Mouse (Mus musculus) stomach, embryonic 16.5 days (tissue): ENCODE data around the gene Wscd1. TPM values are rescaled to one million over a fixed set of nuclear protein-coding genes. Genes with fewer than 3 reads are reported as not detected.

Experiments
- ATAC-seq: fragments of 200-750 bp; cut with Nextera tagmentation; 2 replicates; pipeline ENCODE4 v1.8.0; 2017; ENCODE audit warnings: moderate number of reproducible peaks, moderate TSS enrichment; ENCODE audit not compliant: insufficient read depth, low FRiP score
- H3K27ac ChIP-seq: fragments of 300-500 bp; sonication (generic); 2 replicates; pipeline ENCODE4 v1.5.1; 2014; ENCODE audit warnings: low read length
- H3K27me3 ChIP-seq: fragments of 300-500 bp; sonication (generic); 2 replicates; pipeline ENCODE4 v1.6.1; 2014; ENCODE audit warnings: low read length, control low read depth, mixed read lengths; ENCODE audit not compliant: control insufficient read depth, insufficient read depth
- H3K36me3 ChIP-seq: fragments of 300-500 bp; sonication (generic); 2 replicates; pipeline ENCODE4 v1.6.1; 2014; ENCODE audit warnings: low read length; ENCODE audit not compliant: control insufficient read depth, insufficient read depth
- H3K4me1 ChIP-seq: fragments of 300-500 bp; sonication (generic); 2 replicates; pipeline ENCODE4 v1.6.1; 2014; ENCODE audit warnings: low read length, control low read depth, mixed read lengths; ENCODE audit not compliant: control insufficient read depth, insufficient read depth
- H3K4me2 ChIP-seq: fragments of 300-500 bp; sonication (generic); 2 replicates; pipeline ENCODE4 v1.6.1; 2014; ENCODE audit warnings: low read depth, low read length, mixed read lengths
- H3K4me3 ChIP-seq: fragments of 300-500 bp; sonication (generic); replicated peaks from 2 replicates; pipeline ENCODE4 v1.5.1; 2014; ENCODE audit warnings: mild to moderate bottlenecking, low read length
- H3K9ac ChIP-seq: fragments of 300-500 bp; sonication (generic); 2 replicates; pipeline ENCODE4 v1.6.1; 2014; ENCODE audit warnings: low read length
- H3K9me3 ChIP-seq: fragments of 300-500 bp; sonication (generic); replicated peaks from 2 replicates; pipeline ENCODE4 v1.6.1; 2016; ENCODE audit warnings: low read length, control low read depth; ENCODE audit not compliant: control insufficient read depth
- WGBS: fragments of 180-500 bp; shearing (Covaris S2); extraction: QIAGEN DNeasy Blood & Tissue Kit; methylation state at CpG from one replicate; pipeline ENCODE4 v1.1.7; 2014; 5-methylcytosine and 5-hydroxymethylcytosine counted together
- polyA plus RNA-seq: library from polyadenylated mRNA; unstranded; fragments of >200 nt; fragmentation: Nextera tagmentation; extraction: Ambion mirVana; gene quantifications from 2 replicates; pipeline ENCODE4 v1.2.1, GENCODE M21; 2015

Gene Wscd1
- polyA plus RNA-seq, 1 experiment from 2014 or later, result 2.6 TPM

DNA sequence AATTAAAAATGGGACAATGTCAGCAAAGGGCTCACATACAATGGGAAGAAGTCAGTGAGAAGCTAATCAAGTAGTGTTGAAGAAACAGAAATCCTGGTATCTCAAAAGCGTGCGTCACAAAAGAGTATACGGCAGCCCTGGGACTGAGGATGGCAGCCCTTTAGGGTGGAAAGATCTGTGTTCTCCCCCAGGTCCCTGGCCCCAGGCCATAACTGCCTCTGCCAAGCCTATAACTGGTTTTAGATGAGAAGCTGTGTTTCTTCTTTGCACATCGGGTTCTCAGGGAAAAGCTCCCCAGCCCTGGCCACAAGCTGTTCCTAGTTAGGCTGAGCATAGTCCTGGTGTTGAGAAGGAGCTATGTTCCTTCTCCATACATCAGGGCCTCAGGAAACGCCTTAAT lies 72.3 kb downstream of the Wscd1 start:
- Histone ChIP-seq H3K9ac (no peak overlapping the region), H3K4me1 (no peaks in the 10 kb centered on the region), H3K27ac (no peak overlapping the region), H3K36me3 (no peaks in the 10 kb centered on the region), H3K4me2 (no peak overlapping the region), H3K9me3 (no peaks in the 10 kb centered on the region), H3K4me3 (no peak overlapping the region), H3K27me3 (no peaks in the 10 kb centered on the region)
- no peak for ATAC-seq
- 84% methylated on average over 5 of the region's 5 CpGs for WGBS

- no peaks in the 10 kb centered on the region for H3K9me3 ChIP-seq
- H3K27ac ChIP-seq, result no peak overlapping the region
- H3K4me2 ChIP-seq, result no peak overlapping the region
- ATAC-seq, result no peak
- H3K4me3 ChIP-seq, result no peak overlapping the region
- H3K4me1 ChIP-seq, result no peaks in the 10 kb centered on the region
- no peaks in the 10 kb centered on the region for H3K36me3 ChIP-seq
- no peaks in the 10 kb centered on the region for H3K27me3 ChIP-seq
- WGBS, result 56% methylated on average over 4 of the region's 4 CpGs
- no peak overlapping the region for H3K9ac ChIP-seq
Observed at GRCm38 (mm10) chr11:71824971-71825370, 75.3 kb downstream of the Wscd1 start.
